Mouse (Mus musculus): ENCODE results near the gene Chrna7.

Chrna7 gene

GRCm38 (mm10) chr7:63060996-63061395, 151.4 kb downstream of the Chrna7 start:
- no peak for DNase-seq (ENCODE audit: low spot score in 2 of 2)
